Mouse (Mus musculus) liver, embryonic 16.5 days (tissue): ENCODE measurements around the gene Babam2. TPM values are rescaled to one million over a fixed set of nuclear protein-coding genes. Genes with fewer than 3 reads are reported as not detected.

Source experiments
- ATAC-seq: fragments of 200-750 bp; cut with Nextera tagmentation; 2 replicates; pipeline ENCODE4 v1.8.0; 2017; ENCODE audit warnings: low read depth, mild to moderate bottlenecking, moderate number of reproducible peaks, moderate library complexity
- H3K27ac ChIP-seq: fragments of 300-500 bp; sonication (generic); 2 replicates; pipeline ENCODE4 v1.5.1; 2014; ENCODE audit warnings: mild to moderate bottlenecking, low read length
- H3K27me3 ChIP-seq: fragments of 300-500 bp; sonication (generic); 2 replicates; pipeline ENCODE4 v1.6.1; 2014; ENCODE audit warnings: low read depth, low read length, mixed read lengths; ENCODE audit not compliant: control insufficient read depth, insufficient read depth
- H3K36me3 ChIP-seq: fragments of 300-500 bp; sonication (generic); 2 replicates; pipeline ENCODE4 v1.6.1; 2014; ENCODE audit warnings: mild to moderate bottlenecking; ENCODE audit not compliant: control insufficient read depth, insufficient read depth
- H3K4me1 ChIP-seq: fragments of 300-500 bp; sonication (generic); 2 replicates; pipeline ENCODE4 v1.6.1; 2014; ENCODE audit warnings: low read depth, low read length, mixed read lengths; ENCODE audit not compliant: control insufficient read depth
- H3K4me2 ChIP-seq: fragments of 300-500 bp; sonication (generic); 2 replicates; pipeline ENCODE4 v1.6.1; 2014; ENCODE audit warnings: low read depth, low read length, mixed read lengths
- H3K4me3 ChIP-seq: fragments of 300-500 bp; sonication (generic); 2 replicates; pipeline ENCODE4 v1.5.1; 2014; ENCODE audit warnings: low read depth, mild to moderate bottlenecking, low read length
- H3K9ac ChIP-seq: fragments of 300-500 bp; sonication (generic); 2 replicates; pipeline ENCODE4 v1.6.1; 2014; ENCODE audit warnings: low read depth, low read length
- H3K9me3 ChIP-seq: fragments of 300-500 bp; sonication (generic); replicated peaks from 2 replicates; pipeline ENCODE4 v1.6.1; 2016; ENCODE audit warnings: low read length; ENCODE audit not compliant: control insufficient read depth
- WGBS: fragments of 180-500 bp; shearing (Covaris S2); extraction: QIAGEN DNeasy Blood & Tissue Kit; methylation state at CpG from one replicate; pipeline ENCODE4 v1.1.7; 2014; ENCODE audit not compliant: insufficient replicate concordance; 5-methylcytosine and 5-hydroxymethylcytosine counted together
- polyA plus RNA-seq: library from polyadenylated mRNA; unstranded; fragments of >200 nt; fragmentation: Nextera tagmentation; extraction: Ambion mirVana; gene quantifications from 2 replicates; pipeline ENCODE4 v1.2.1, GENCODE M21; 2015

Babam2 gene
- polyA plus RNA-seq, 1 experiment from 2014 or later = 32.4 TPM

DNA sequence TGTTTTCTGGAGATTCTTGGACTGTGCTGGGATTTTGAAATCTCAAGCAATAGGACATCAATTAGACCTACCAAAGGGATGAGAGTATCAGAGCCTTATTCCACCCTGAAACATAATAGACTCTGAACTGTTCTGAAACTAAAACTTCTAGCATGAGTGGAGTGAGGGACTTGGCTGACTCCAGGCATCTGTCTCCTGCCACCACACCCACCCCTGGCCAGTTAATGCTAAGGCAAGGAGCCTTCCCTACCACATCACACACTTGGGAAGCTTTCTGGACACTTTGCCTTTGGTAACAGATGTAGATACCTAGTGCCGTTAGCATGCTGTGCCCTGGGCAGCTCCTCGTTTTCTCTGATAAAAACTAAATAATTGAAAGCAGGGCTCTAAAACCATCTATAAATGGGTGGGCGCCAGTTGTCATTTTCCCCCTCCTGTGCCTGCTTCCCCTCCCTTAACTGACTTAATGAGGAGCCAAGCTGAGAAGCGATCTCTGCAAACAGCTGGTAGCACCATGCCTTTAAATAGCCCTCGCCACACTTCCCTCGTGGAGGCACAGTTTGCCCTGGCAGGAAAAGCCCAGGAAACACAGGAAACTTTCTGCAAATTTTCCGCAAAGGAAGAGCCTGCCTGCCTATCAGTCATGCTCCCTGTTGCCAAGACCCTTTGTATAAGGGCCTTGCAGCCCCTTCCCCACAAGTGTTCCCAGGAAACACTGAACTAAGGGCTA lies 383.2 kb downstream of the Babam2 start:
- H3K27me3 ChIP-seq = no peaks in the 10 kb centered on the region
- H3K9me3 ChIP-seq = no peaks in the 10 kb centered on the region
- ATAC-seq = no peak
- H3K4me3 ChIP-seq = no peak overlapping the region
- H3K9ac ChIP-seq = no peak overlapping the region
- no peak overlapping the region for H3K4me2 ChIP-seq
- no peak overlapping the region for H3K27ac ChIP-seq
- H3K4me1 ChIP-seq = no peaks in the 10 kb centered on the region
- no peaks in the 10 kb centered on the region for H3K36me3 ChIP-seq
- 42% methylated on average over 7 of the region's 7 CpGs for WGBS

DNA sequence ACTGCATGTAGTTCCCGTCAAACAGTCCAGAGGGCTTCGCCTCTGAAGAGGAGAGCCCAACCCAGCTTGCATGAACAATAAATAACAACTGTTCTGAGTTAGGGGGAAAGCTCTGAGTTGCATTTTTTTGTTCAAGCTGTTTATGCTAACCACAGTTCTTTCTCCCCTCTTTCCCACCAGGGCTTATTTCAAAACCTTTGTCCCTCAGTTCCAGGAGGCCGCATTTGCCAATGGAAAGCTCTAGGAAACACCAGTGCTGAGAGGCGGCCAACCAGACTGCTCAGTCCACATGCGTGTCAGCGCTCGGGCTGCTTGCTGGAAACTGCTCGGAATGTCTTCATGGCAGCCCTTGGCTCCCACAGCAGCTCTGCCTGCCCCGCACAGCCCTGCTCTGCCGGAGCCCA lies 386.9 kb downstream of the Babam2 start:
- Histone ChIP-seq H3K36me3 (no peaks in the 10 kb centered on the region), H3K4me3 (no peak overlapping the region), H3K27ac (no peak overlapping the region), H3K9me3 (no peaks in the 10 kb centered on the region), H3K27me3 (no peaks in the 10 kb centered on the region), H3K9ac (no peak overlapping the region), H3K4me2 (no peak overlapping the region), H3K4me1 (no peaks in the 10 kb centered on the region)
- 80% methylated on average over 10 of the region's 10 CpGs for WGBS
- ATAC-seq = no peak

DNA sequence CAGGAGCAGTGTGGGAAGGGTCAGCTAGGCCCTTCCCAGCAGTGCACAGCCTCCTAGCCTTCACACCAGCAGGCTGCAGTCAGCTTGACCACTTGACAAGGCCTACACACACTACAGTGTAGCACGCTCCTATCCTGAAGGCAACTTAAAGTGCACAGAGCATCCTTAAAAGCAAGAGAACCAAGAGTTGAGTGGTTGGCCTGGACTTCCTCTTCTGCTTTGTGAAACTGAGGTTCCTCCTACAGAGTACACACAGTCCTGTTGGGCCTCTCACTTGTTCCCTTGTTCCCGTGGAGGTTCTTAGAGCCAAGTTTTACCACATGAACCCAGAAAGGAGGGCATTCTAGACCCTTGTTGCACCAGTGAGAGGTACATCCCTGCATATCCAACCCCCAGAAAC lies 388.1 kb downstream of the Babam2 start:
- Histone ChIP-seq H3K27ac (no peak overlapping the region), H3K4me1 (no peaks in the 10 kb centered on the region), H3K4me3 (no peak overlapping the region), H3K27me3 (no peaks in the 10 kb centered on the region), H3K36me3 (no peaks in the 10 kb centered on the region), H3K9me3 (no peaks in the 10 kb centered on the region), H3K4me2 (no peak overlapping the region), H3K9ac (no peak overlapping the region)
- 37% methylated on average over 2 of the region's 2 CpGs for WGBS
- no peak for ATAC-seq

DNA sequence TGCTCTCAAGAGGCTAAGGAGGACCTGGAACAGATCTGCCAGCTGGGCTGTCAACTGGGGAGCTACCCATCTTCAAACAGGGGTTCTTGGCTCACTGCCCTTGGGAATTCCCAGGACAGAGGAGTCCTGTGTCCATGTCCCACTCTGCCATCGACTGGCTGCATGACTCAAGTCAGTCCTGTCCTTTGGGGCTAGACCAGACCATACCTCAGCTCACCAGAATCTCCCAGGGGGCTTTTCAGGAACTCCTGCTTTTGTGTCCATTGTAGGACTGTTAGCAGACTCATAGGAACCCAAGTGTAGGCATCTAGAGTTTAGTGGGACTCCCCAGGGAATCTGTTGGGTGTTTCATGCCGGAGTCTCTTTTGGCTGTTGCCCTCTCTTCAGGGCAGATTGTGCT lies 388.5 kb downstream of the Babam2 start:
- no peak for ATAC-seq
- Histone ChIP-seq H3K4me1 (no peaks in the 10 kb centered on the region), H3K27ac (no peak overlapping the region), H3K27me3 (no peaks in the 10 kb centered on the region), H3K36me3 (no peaks in the 10 kb centered on the region), H3K4me3 (no peak overlapping the region), H3K4me2 (no peak overlapping the region), H3K9ac (no peak overlapping the region), H3K9me3 (no peaks in the 10 kb centered on the region)
- WGBS = 64% methylated on average over 2 of the region's 2 CpGs

DNA sequence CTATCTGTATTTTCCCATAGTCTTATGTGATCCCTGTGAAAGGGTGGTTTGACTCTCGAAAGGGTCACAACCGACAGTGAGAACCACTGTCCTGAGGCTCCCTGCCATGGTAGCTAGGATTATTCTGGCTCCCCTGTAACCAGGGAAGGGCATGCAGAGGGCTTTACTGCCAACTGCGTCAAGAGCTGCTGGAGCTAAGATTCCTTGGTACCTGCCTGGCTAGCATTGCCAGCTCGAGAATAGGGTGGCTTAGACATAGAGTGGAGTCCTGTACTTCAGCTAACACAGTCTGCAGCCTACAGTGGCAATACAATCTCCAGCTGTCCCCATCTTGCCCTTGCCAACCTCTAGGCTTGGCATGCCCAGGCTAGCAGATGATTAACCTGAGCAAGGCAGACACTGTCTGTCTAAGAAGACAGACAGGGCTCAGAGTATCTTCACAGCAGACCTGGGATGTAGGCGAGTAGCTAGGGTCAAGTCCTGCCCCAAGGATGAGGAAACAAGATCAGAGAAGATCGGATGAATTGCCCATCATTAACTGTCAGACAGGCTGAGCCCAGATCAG lies 389.1 kb downstream of the Babam2 start:
- no peaks in the 10 kb centered on the region for H3K4me1 ChIP-seq
- H3K36me3 ChIP-seq = no peaks in the 10 kb centered on the region
- H3K27me3 ChIP-seq = no peaks in the 10 kb centered on the region
- no peak overlapping the region for H3K4me3 ChIP-seq
- H3K9me3 ChIP-seq = no peaks in the 10 kb centered on the region
- no peak overlapping the region for H3K27ac ChIP-seq
- H3K9ac ChIP-seq = no peak overlapping the region
- ATAC-seq = no peak
- WGBS = 68% methylated on average over 6 of the region's 6 CpGs
- no peak overlapping the region for H3K4me2 ChIP-seq

DNA sequence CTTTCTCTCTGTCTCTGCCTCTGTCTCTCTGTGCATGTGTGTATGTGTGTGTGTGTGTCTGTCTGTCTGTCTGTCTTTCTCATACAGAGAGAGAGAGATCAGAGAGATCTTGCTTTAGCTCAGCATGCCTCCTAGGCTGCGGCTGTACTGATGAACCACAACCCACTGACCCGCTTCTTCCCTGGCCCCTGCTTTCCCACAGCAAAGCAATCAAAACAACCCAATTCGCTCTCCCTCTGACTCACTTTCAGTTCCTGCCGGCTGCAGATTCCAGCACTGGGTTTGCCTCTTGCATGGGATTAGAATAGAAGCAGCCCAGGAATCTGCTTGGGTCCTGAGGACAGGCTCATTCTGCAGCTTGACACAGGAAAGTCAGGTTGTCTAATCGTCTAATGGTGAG lies 392.0 kb downstream of the Babam2 start:
- ATAC-seq = no peak
- no peak overlapping the region for H3K4me3 ChIP-seq
- no peaks in the 10 kb centered on the region for H3K27me3 ChIP-seq
- no peaks in the 10 kb centered on the region for H3K36me3 ChIP-seq
- no peaks in the 10 kb centered on the region for H3K9me3 ChIP-seq
- no peak overlapping the region for H3K4me2 ChIP-seq
- H3K4me1 ChIP-seq = no peaks in the 10 kb centered on the region
- H3K9ac ChIP-seq = no peak overlapping the region
- 36% methylated on average over 5 of the region's 5 CpGs for WGBS
- no peak overlapping the region for H3K27ac ChIP-seq

DNA sequence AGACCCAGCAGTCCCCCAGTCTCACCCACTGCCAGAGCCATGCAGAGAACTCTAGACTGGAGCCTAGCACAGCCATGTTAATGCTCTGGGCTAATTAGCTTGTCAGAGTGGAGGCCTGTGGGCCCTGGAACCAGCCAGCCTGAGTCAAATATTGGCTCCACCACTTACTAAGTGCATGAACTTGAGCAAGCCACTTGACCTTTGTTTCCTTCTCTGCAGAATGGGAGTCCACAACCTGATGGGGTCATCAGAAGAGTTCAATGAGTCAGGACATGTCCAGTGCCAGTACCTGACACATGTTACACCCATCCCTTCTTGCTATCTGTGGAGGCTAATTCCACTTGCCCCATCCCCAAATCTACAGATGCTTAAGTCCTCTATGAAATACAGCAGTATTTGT lies 394.8 kb downstream of the Babam2 start:
- Histone ChIP-seq H3K4me1 (no peaks in the 10 kb centered on the region), H3K36me3 (no peaks in the 10 kb centered on the region), H3K27me3 (no peaks in the 10 kb centered on the region), H3K27ac (no peak overlapping the region), H3K4me2 (no peak overlapping the region), H3K4me3 (no peak overlapping the region), H3K9me3 (no peaks in the 10 kb centered on the region), H3K9ac (no peak overlapping the region)
- ATAC-seq = no peak

DNA sequence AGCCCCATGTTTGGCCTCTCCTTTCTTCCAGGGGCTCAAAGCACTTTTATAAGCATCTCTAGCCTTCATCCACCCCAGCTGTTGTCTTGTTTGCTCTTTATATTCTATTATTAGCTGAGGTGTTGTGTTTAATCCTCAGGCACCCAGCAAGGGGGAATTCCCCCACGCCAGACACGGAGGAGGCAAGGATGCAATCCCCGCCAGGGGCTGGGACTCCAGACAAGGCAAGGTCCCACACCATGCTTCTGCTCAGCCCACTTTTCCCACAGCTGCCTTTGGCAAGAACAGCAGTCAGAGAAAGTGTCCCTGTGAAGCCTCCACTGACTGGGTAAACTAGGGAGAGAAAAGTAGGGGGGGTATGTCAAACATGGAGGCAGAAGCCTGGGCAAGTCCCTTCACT lies 401.2 kb downstream of the Babam2 start:
- WGBS = 79% methylated on average over 3 of the region's 3 CpGs
- no peaks in the 10 kb centered on the region for H3K9me3 ChIP-seq
- no peak overlapping the region for H3K4me3 ChIP-seq
- no peak overlapping the region for H3K4me2 ChIP-seq
- no peak for ATAC-seq
- no peaks in the 10 kb centered on the region for H3K4me1 ChIP-seq
- no peaks in the 10 kb centered on the region for H3K36me3 ChIP-seq
- H3K9ac ChIP-seq = no peak overlapping the region
- H3K27ac ChIP-seq = no peak overlapping the region
- no peaks in the 10 kb centered on the region for H3K27me3 ChIP-seq

DNA sequence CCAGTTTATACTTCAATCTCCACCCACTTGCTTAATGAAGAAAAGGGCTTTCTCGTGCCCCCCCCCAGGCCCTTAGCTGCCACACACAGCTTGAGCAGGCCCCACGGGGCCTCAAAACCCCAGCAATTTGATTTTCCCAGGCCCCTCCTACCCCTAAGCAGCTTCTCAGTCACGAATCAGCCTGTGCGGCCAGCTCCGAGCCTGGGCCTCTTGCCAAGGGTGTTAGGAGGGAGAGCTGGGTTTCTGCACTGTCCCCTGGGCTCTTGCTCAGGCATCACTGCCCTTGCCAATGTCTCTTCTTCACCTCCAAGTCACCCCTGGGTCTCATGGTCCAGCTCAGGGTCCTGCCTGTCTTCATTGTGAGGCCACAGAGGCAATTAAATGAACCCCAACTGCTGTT lies 405.0 kb downstream of the Babam2 start:
- Histone ChIP-seq H3K36me3 (no peaks in the 10 kb centered on the region), H3K9me3 (no peaks in the 10 kb centered on the region), H3K4me2 (no peak overlapping the region), H3K4me3 (no peak overlapping the region), H3K4me1 (no peaks in the 10 kb centered on the region), H3K9ac (no peak overlapping the region), H3K27ac (no peak overlapping the region), H3K27me3 (no peaks in the 10 kb centered on the region)
- WGBS = 34% methylated on average over 5 of the region's 5 CpGs
- ATAC-seq = no peak
